Mouse (Mus musculus): ENCODE measurements around the gene Apba3.
"Not testable (repeated sequence)": the region's sequence is repeated elsewhere in the genome, so short reads cannot be mapped to it uniquely, and the experiment has no call there.

Gene Apba3

DNA sequence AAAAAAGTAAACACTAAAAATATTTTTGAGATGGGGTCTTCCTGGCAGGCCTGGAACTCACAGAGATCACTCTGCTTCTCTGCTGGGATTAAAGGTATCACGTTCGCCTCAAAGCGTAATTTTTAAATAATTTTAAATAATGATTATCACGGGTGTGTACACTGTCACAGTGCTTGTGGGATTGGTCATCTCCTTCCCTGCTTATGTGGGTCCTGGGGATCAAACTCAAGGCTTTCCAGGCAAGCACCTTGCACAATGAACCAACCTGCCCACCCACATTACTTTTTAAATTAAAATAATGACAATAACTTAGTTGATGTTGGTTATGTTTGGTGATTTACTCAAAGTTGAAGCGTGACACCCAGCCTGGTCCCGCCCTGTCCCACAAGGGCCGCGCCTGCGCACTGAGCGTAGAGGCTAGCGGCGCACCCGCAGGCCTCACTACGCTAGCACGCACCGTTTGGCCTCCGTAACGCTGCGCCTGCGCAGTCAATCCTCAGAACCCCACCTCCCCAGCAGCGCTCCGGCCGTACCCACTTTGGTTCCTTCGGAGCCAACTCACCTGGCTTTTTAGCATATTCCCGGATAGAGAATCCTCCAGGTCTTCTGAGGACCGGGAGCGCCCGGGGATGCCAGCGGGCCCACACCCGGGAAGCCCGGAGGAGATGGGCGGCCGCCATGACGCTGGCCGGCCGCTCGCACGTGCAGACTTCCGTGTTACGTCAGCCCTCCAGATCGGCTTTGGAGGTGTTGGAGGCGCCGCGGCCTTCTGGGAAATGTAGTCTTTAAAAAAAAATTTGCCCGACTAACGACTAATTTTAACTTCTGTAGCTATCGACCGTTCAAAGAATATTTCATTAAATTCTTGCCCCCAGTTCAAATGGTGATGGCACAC lies at the start of gene Apba3, which contains the start of gene Mrpl54:
TSS of gene Apba3 (plus strand) at position 750 of the 895 bp plus-strand sequence.
TSS of gene Mrpl54 (minus strand) at position 724 of the 895 bp plus-strand sequence.
- in situ Hi-C loops (cut with MboI; ENCODE audit: low sequenced_read_pairs) = no loop called here

- in situ Hi-C loops (cut with MboI; ENCODE audit: low sequenced_read_pairs) = not testable (repeated sequence)
Measured at GRCm38 (mm10) chr10:81217267-81217666, 49.5 kb upstream of the Apba3 start.

GRCm38 (mm10) chr10:81217964-81218363 lies 48.8 kb upstream of the Apba3 start:
- in situ Hi-C loops (cut with MboI; ENCODE audit: low sequenced_read_pairs) = no loop called here

GRCm38 (mm10) chr10:81221402-81222015 lies 45.3 kb upstream of the Apba3 start:
- in situ Hi-C loops (cut with MboI; ENCODE audit: low sequenced_read_pairs) = no loop called here

DNA sequence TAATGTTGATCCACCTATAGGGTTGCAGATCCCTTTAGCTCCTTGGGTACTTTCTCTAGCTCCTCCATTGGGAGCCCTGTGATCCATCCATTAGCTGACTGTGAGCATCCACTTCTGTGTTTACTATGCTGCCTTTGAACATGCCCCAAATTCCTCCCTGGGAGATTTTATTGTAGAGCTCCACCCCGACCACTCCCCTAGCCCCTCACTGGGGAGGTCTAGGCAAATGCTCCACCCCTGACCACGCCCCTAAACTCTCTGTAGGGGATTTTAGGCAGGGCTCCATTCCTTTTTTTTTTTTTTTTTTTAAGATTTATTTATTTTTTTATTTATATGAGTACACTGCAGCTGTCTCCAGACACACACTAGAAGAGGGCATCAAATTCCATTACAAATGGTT lies 43.0 kb upstream of the Apba3 start:
- in situ Hi-C loops (cut with MboI; ENCODE audit: low sequenced_read_pairs) = not testable (repeated sequence)

GRCm38 (mm10) chr10:81229735-81230437 lies 36.9 kb upstream of the Apba3 start:
- in situ Hi-C loops (cut with MboI; ENCODE audit: low sequenced_read_pairs) = no loop called here

DNA sequence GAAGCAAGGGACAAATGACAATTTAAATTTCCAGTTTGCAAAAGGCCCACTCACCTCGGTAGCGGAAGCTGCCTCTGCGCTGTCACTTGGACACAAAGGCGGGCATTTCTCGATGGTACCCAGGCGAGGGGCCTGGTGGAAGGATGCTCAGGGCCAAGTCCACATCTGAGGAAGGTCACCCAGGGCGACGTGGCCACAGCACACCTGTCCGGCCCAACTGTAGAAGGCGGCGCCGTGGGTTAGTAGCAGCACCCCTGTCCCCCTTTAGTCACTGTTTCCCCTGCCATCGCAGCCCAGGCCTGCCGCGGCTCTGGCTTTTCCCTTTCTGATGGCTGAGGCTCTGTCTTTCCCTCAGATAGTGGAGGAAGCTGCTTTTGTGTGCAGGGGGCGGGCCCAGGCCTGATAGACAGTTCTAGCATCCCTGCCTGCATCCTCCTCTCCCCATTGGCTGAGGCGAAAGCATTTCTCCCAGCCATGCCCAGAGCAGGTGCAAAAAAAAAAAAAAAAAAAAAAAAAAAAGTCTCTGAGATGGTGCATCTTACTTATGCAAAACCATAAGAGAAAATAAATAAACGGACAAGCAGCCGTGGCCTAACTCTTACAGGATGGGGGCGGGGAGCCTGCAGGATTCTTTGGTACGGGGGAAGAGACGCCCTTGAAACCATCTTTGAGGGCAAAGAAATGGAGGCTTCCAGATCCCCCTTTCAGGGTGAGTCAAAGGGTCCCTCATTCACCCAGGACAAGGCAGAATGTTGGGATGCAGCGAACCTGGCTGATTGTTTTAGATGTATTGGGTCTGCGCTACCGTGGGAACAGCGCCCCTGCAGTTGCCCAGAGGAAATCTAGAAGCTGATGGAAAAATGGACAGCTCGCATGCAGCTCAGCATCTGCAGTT lies 36.1 kb upstream of the Apba3 start, which contains the start of gene Atcay:
TSS of gene Atcay (minus strand) at position 396 of the 895 bp plus-strand sequence.
- in situ Hi-C loops (cut with MboI; ENCODE audit: low sequenced_read_pairs) = no loop called here

- in situ Hi-C loops (cut with MboI; ENCODE audit: low sequenced_read_pairs) = no loop called here
Measured at GRCm38 (mm10) chr10:81231436-81231835, 35.3 kb upstream of the Apba3 start.

- in situ Hi-C loops (cut with MboI; ENCODE audit: low sequenced_read_pairs) = no loop called here
Measured at GRCm38 (mm10) chr10:81232580-81233225, 34.1 kb upstream of the Apba3 start, which contains the start of gene Zfr2. TSS of gene Zfr2 (plus strand) at chr10:81233155.

- in situ Hi-C loops (cut with MboI; ENCODE audit: low sequenced_read_pairs) = no loop called here
Measured at GRCm38 (mm10) chr10:81233226-81233585, 33.6 kb upstream of the Apba3 start.

- in situ Hi-C loops (cut with MboI; ENCODE audit: low sequenced_read_pairs) = no loop called here
Measured at GRCm38 (mm10) chr10:81234206-81234605, 32.6 kb upstream of the Apba3 start.

DNA sequence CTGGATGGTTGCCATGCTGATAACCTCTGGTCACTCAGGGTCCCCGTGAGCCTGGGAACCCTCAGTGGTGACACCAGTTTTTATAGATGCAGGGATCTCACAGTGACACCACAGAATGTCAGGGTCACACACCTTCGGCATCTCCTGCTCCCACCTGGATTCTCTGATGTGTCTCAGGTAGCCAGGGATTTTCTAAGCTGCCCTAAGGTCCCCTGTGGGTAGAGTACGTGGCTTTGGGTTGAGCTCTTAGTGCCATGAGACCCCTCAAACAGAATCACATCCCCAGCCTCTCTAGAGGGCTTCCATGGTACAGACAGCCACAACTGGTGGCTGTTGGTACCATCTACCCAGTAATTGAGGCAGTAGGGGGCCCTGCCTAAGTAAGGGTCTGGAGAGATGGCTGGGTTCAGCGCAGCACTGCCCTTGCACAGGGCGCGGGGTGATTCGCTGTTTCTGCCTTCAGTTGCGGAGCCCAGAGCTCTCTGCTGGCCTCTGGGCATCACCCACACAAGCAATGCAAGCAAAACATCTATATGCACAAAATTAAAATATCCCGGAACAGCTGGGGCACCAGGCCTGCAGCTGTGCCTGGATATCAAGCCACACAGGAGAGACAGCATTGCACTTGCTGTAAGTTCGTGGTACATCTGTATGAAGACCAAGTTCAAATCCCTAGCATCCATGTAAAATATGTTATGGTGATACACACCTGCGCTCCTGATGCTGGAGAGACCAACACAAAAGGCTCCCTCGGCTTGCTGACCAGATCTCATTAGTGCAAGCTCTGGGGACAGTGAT lies 30.1 kb upstream of the Apba3 start:
- in situ Hi-C loops (cut with MboI; ENCODE audit: low sequenced_read_pairs) = no loop called here

- in situ Hi-C loops (cut with MboI; ENCODE audit: low sequenced_read_pairs) = no loop called here
Measured at GRCm38 (mm10) chr10:81238618-81239017, 28.1 kb upstream of the Apba3 start.

- in situ Hi-C loops (cut with MboI; ENCODE audit: low sequenced_read_pairs) = no loop called here
Measured at GRCm38 (mm10) chr10:81240876-81241275, 25.9 kb upstream of the Apba3 start.

- in situ Hi-C loops (cut with MboI; ENCODE audit: low sequenced_read_pairs) = no loop called here
Measured at GRCm38 (mm10) chr10:81242021-81242420, 24.7 kb upstream of the Apba3 start.

- in situ Hi-C loops (cut with MboI; ENCODE audit: low sequenced_read_pairs) = no loop called here
Measured at GRCm38 (mm10) chr10:81244146-81244545, 22.6 kb upstream of the Apba3 start.

DNA sequence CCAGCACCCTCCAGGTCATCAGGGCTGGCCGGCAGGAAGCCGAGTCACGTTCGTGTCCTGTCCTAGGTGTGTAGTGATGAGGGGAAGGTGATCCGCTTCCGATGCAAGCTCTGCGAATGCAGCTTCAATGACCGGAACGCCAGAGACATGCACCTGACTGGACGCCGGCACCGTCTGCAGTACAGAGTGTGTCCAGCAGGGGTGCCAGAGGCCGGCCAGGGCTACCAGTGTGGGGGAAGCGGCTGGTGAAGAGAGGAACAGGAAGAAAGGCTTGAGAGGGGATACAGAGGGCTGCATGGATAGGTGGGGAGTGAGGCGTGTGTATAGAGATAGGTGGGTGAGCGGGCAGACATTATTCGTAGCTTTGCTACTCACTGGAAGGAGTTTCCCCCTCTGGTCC lies 22.2 kb upstream of the Apba3 start:
- in situ Hi-C loops (cut with MboI; ENCODE audit: low sequenced_read_pairs) = no loop called here

- in situ Hi-C loops (cut with MboI; ENCODE audit: low sequenced_read_pairs) = no loop called here
Measured at GRCm38 (mm10) chr10:81245166-81245565, 21.6 kb upstream of the Apba3 start.

DNA sequence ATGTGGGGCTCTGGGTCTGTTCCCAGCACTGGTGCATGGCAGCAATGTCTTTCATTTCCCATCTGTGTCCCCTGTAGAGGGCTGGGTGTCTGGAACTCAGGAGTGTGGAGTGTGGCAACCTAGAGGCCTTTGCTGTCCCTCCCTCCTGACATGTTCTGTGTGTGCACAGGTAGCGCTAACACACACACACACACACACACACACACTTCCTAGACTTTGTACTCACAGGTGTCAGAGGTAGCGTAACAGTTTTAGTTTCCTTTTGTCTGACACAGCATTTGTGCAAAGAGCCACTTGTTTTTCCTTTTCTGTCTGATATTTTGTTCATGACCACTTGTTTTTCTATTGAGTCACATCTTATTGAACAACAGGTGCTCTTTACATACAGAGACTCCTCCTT lies 19.0 kb upstream of the Apba3 start:
- in situ Hi-C loops (cut with MboI; ENCODE audit: low sequenced_read_pairs) = no loop called here
